Mouse (Mus musculus) hindbrain, embryonic 14.5 days (tissue): Measurements from ENCODE around the gene Fgfr3. TPM values are rescaled to one million over a fixed set of nuclear protein-coding genes. Genes with fewer than 3 reads are reported as not detected.
A peak's percentile ranks its signal among the peaks of the same experiment; 100 is the strongest.

ENCODE experiments used
- ATAC-seq: fragments of 200-750 bp; cut with Nextera tagmentation; 2 replicates; pipeline ENCODE4 v1.8.0; 2017; ENCODE audit warnings: moderate number of reproducible peaks, mild to moderate bottlenecking, moderate TSS enrichment, moderate library complexity; ENCODE audit not compliant: low FRiP score
- DNase-seq: peaks from one replicate; pipeline ENCODE4 v3.0.0-alpha.2; 2015; ENCODE audit warnings: low spot score
- H3K27ac ChIP-seq: fragments of 300-500 bp; sonication (generic); 2 replicates; pipeline ENCODE4 v1.5.1; 2014; ENCODE audit warnings: mild to moderate bottlenecking, moderate library complexity
- H3K27me3 ChIP-seq: fragments of 300-500 bp; sonication (generic); 2 replicates; pipeline ENCODE4 v1.6.1; 2014; ENCODE audit warnings: mild to moderate bottlenecking, low read length, mixed read lengths; ENCODE audit not compliant: control insufficient read depth, insufficient read depth
- H3K36me3 ChIP-seq: fragments of 300-500 bp; sonication (generic); replicated peaks from 2 replicates; pipeline ENCODE4 v1.6.1; 2014; ENCODE audit not compliant: control insufficient read depth, insufficient read depth
- H3K4me1 ChIP-seq: fragments of 300-500 bp; sonication (generic); replicated peaks from 2 replicates; pipeline ENCODE4 v1.6.1; 2014; ENCODE audit warnings: antibody characterized with exemption, low read length, mixed read lengths; ENCODE audit not compliant: control insufficient read depth, insufficient read depth
- H3K4me2 ChIP-seq: fragments of 300-500 bp; sonication (generic); replicated peaks from 2 replicates; pipeline ENCODE4 v1.6.1; 2014; ENCODE audit warnings: mild to moderate bottlenecking, moderate library complexity
- H3K4me3 ChIP-seq: fragments of 300-500 bp; sonication (generic); replicated peaks from 2 replicates; pipeline ENCODE4 v1.5.1; 2014; ENCODE audit warnings: mild to moderate bottlenecking, low read length
- H3K9ac ChIP-seq: fragments of 300-500 bp; sonication (generic); 2 replicates; pipeline ENCODE4 v1.6.1; 2014
- H3K9me3 ChIP-seq: fragments of 300-500 bp; sonication (generic); 2 replicates; pipeline ENCODE4 v1.6.1; 2016; ENCODE audit warnings: low read length; ENCODE audit not compliant: control insufficient read depth
- WGBS: fragments of 180-500 bp; shearing (Covaris S2); extraction: QIAGEN DNeasy Blood & Tissue Kit; methylation state at CpG from one replicate; pipeline ENCODE4 v1.1.7; 2014; 5-methylcytosine and 5-hydroxymethylcytosine counted together
- polyA plus RNA-seq: library from polyadenylated mRNA; unstranded; fragments of >200 nt; fragmentation: Nextera tagmentation; extraction: Ambion mirVana; gene quantifications from 2 replicates; pipeline ENCODE4 v1.2.1, GENCODE M21; 2014

The Fgfr3 gene
- polyA plus RNA-seq, 1 experiment from 2014 or later: 46.5 TPM

DNA sequence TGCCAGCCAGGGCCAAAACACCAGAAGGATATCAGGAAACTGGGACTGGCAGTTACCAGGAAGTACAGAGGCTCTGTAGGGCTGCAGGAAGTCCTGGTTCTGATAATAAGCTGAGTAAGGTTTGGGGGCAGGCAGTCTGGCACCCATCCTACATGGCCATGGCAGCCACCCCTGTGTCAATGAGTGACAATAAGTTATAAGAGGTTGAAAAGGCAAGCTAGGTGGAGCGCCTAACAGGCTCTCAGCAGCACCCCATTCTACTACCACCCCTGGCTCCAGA is 15.2 kb upstream of the Fgfr3 start:
- Histone ChIP-seq H3K27me3 (no peaks in the 10 kb centered on the region), H3K4me2 (no peak overlapping the region), H3K4me1 (0 out of 2 replicates have a peak, but pooled peaks cover 10% of the 10 kb centered on the region), H3K4me3 (no peak overlapping the region), H3K27ac (peak overlapping the region; percentile 74), H3K36me3 (no peaks in the 10 kb centered on the region), H3K9ac (no peak overlapping the region), H3K9me3 (no peaks in the 10 kb centered on the region)
- WGBS: 93% methylated on average over 1 of the region's 1 CpGs
- DNase-seq (no peak), ATAC-seq (no peak)

DNA sequence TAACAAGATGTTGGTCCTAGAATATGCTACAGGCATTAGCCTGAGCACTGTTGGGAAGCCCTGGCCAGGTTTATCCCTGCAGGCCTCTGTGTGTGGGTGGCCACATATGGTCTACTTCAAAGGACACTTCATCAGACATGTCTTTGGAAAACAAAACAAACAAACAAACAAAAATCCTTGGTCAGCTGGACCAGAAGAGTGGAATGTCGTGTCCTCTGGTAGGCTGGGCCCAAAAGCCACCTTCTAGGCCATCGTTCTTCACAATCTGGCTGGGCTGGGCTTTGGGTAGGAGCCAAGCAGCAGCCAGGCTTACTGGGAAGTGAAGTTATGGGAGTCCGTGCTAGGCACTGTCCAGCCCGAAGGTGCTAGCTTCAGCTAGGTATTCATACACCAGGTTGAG is 14.3 kb upstream of the Fgfr3 start:
- ATAC-seq (no peak), DNase-seq (no peak)
- 73% methylated on average over 4 of the region's 4 CpGs for WGBS
- H3K9ac ChIP-seq: no peak overlapping the region
- H3K4me3 ChIP-seq: no peak overlapping the region
- H3K4me2 ChIP-seq: no peak overlapping the region
- no peak overlapping the region for H3K27ac ChIP-seq
- H3K27me3 ChIP-seq: no peaks in the 10 kb centered on the region
- H3K9me3 ChIP-seq: no peaks in the 10 kb centered on the region
- 0 out of 2 replicates have a peak, but pooled peaks cover 10% of the 10 kb centered on the region for H3K4me1 ChIP-seq
- no peaks in the 10 kb centered on the region for H3K36me3 ChIP-seq

DNA sequence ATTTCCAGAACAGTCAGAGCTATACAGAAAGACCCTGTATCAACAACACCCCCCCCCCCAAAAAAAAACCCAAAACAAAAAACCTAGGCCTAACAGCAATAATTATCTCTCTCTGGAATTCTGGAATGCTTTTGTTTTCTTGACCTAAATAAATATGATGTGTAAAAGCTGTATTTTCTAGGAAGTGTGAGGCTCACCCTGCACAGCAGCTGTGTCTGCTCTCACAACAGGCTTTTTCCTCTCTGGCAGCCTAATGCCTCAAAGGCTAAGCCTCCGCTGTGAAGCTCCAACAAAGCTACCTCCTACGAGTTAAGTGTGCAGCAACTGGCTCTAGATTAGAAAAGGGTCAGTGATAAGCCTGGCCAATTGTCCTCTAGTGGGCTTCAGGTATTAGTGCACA is 12.4 kb upstream of the Fgfr3 start:
- Histone ChIP-seq H3K9ac (no peak overlapping the region), H3K4me2 (no peak overlapping the region), H3K36me3 (no peaks in the 10 kb centered on the region), H3K4me1 (0 out of 2 replicates have a peak, but pooled peaks cover 10% of the 10 kb centered on the region), H3K27me3 (no peaks in the 10 kb centered on the region), H3K27ac (no peak overlapping the region), H3K4me3 (no peak overlapping the region), H3K9me3 (no peaks in the 10 kb centered on the region)
- WGBS: 45% methylated on average over 2 of the region's 2 CpGs
- no peak for DNase-seq
- ATAC-seq: no peak

DNA sequence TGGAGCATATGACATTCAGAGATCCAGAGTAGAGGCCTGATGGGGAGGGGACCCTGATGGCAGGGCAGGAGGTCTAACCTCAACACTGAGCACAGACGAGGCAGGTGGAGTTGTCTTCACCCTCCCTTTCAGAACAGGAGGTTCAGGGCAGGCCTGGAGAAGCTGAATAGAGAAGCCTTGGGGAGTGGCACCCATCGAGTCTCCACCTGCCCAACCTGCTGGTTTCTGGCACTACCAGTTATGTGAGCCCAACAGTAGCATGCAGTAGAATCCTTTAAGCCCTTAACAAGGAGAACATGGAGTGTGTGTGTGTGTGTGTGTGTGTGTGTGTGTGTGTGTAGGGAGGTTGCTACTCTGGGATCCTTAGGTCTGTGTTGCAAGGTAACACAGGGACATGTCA is 8.9 kb upstream of the Fgfr3 start:
- H3K9me3 ChIP-seq: no peaks in the 10 kb centered on the region
- H3K4me3 ChIP-seq: no peak overlapping the region
- 73% methylated on average over 2 of the region's 2 CpGs for WGBS
- no peaks in the 10 kb centered on the region for H3K4me1 ChIP-seq
- ATAC-seq (no peak), DNase-seq (no peak)
- no peak overlapping the region for H3K9ac ChIP-seq
- H3K27ac ChIP-seq: no peak overlapping the region
- H3K27me3 ChIP-seq: no peaks in the 10 kb centered on the region
- no peak overlapping the region for H3K4me2 ChIP-seq
- H3K36me3 ChIP-seq: no peaks in the 10 kb centered on the region

DNA sequence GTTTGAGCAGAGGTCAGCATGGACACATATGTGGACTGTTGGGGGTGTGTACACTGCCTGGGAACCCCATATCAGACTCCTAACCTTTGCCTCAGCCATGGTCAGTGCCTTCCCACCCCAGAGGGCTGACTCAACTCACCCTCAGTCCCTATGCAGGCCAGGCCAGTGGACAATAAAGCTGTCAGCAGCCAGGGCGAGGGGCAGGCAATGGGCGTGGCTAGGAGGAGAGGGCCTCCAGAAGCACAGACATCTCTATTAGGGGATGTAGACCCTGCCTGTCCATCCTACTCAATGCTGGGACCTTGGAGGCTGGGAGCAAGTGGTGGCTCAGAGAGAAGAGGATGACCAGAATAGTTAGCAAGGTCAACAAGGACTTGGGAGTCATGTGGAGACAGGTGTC is 6.3 kb upstream of the Fgfr3 start:
- ATAC-seq (no peak), DNase-seq (no peak)
- 21% methylated on average over 2 of the region's 2 CpGs for WGBS
- no peaks in the 10 kb centered on the region for H3K36me3 ChIP-seq
- no peak overlapping the region for H3K9ac ChIP-seq
- H3K27me3 ChIP-seq: no peaks in the 10 kb centered on the region
- H3K4me2 ChIP-seq: no peak overlapping the region
- no peaks in the 10 kb centered on the region for H3K4me1 ChIP-seq
- no peak overlapping the region for H3K4me3 ChIP-seq
- no peak overlapping the region for H3K27ac ChIP-seq
- H3K9me3 ChIP-seq: no peaks in the 10 kb centered on the region

DNA sequence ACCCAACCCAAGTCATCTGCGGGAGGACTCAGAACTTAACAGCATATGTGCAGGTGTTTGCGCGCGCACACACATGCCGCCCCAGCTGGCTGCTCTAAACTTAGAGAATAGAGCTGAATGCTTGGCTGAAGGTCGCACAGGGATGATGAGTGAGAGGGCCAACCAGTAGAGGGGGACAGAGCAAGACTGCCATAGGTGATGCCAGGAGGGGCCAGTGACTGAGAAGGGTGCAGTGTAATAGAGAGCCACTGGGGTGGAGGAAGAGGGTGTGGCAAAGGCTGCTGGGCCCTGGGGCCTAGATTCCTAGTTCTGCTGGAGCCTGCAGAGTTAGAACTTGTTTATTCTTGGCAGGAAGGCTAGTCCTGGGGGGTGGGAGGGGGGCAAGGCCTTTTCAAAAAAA is 5.0 kb upstream of the Fgfr3 start:
- whole genome bisulfite sequencing: 79% methylated on average over 6 of the region's 6 CpGs
- Histone ChIP-seq H3K4me1 (peaks cover 4% of the 10 kb centered on the region; the same call in 1 of the 2 replicates), H3K36me3 (no peaks in the 10 kb centered on the region), H3K9ac (no peak overlapping the region), H3K27ac (no peak overlapping the region), H3K9me3 (no peaks in the 10 kb centered on the region), H3K27me3 (peaks cover 7% of the 10 kb centered on the region), H3K4me2 (no peak overlapping the region), H3K4me3 (no peak overlapping the region)
- ATAC-seq: no peak
- DNase-seq: no peak

DNA sequence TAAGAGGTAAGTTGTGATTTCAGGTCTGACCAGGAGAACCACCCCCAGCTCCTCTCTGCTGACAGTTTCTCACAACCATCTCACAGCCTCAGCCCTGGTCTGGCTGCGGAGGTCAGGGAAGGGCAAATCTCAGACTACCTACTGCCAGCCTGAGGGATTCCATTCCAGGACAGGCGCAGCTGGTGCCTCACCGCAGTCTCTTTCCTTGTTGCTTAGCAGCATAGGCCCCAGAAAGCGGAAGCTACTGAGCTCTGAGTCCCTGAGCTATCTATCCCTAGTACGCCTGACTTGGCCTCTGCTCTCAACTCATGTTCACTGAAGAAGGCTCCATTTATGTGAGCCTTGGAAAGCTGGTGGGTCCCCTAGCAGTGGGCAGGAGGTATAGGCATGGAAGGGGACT is 3.0 kb upstream of the Fgfr3 start:
- DNase-seq (peak; percentile 26), ATAC-seq (no peak)
- H3K4me2 ChIP-seq: no peak overlapping the region
- no peaks in the 10 kb centered on the region for H3K9me3 ChIP-seq
- peaks cover 16% of the 10 kb centered on the region for H3K27me3 ChIP-seq
- H3K4me3 ChIP-seq: no peak overlapping the region
- H3K9ac ChIP-seq: no peak overlapping the region
- H3K36me3 ChIP-seq: no peaks in the 10 kb centered on the region
- WGBS: 59% methylated on average over 5 of the region's 5 CpGs
- H3K4me1 ChIP-seq: peaks cover 18% of the 10 kb centered on the region
- H3K27ac ChIP-seq: no peak overlapping the region

DNA sequence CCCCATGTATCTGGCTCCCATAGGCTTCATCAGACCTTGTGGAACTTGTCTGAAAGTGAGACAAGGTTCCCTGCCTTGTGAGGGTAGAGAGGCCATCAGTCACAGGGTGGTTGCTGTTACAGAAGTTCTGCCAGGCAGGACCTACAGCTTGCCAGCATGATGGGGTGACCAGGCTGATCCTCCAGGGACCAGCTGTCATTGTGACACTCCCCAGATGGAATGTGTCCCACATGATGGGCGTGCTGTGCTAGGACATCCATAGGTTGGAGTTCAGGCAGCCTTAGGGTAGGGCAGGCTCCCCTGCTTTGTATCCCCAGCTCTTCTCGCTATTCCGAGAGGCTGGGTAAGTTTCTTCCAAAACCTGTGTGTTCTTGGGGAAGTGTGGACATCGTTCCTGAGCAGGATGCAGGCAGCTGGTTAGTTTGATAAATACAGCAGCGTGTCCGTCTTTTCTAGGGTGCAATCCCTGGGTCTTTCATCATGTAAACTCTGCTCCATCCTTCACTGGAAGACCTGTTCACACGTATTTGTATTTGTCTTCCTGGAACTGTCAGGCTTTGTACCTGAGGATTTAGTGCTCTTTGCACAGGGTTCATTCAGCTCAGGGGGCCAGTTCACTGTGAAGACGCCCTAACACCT is 503 bp upstream of the Fgfr3 start:
- peak overlapping the region; percentile 79; the same call in 1 of the 2 replicates for H3K27ac ChIP-seq
- ATAC-seq (no peak), DNase-seq (peak; percentile 24)
- 3% methylated on average over 8 of the region's 8 CpGs for WGBS
- H3K27me3 ChIP-seq: peaks cover 22% of the 10 kb centered on the region
- peak overlapping the region; percentile 98 for H3K4me2 ChIP-seq
- peak overlapping the region; percentile 63 for H3K4me3 ChIP-seq
- peak overlapping the region; percentile 79 for H3K9ac ChIP-seq
- H3K9me3 ChIP-seq: no peaks in the 10 kb centered on the region
- peaks cover 18% of the 10 kb centered on the region for H3K4me1 ChIP-seq
- no peaks in the 10 kb centered on the region for H3K36me3 ChIP-seq

DNA sequence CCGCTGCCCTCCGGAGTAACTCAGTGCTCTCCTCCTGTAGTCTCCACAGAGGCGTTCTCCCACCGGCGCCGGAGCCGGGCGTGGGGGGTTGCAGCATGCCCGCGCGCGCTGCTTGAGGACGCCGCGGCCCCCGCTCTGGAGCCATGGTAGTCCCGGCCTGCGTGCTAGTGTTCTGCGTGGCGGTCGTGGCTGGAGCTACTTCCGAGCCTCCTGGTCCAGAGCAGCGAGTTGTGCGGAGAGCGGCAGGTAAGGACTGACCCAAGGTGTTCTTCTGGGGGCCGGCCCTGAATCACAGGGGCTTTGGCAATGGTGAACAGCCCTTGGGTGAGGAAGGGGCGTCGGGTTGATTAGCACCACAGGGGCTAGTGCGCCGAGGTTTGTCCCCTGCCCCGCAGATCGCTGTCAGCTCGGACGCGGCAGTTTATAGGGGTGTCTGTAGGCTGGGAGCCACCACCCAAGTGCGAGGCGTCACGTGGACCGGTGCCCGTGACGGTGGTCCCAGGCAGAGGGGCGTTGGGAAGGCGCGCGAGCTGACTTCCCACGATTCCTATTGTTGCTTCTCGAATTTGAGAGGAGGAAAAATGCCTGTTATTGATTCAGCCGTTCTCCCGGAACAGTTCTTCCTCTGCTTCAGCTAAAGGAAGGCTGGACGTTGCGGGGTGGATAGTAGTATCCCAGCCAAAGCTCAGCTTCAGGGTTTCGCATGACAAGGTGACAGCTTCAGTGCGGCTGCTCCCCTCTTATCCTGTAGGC is 968 bp downstream of the Fgfr3 start:
- Histone ChIP-seq H3K9me3 (no peaks in the 10 kb centered on the region), H3K4me3 (peak overlapping the region; percentile 63), H3K4me1 (peaks cover 18% of the 10 kb centered on the region), H3K4me2 (peak overlapping the region; percentile 98), H3K9ac (peak overlapping the region; percentile 79), H3K27me3 (peaks cover 22% of the 10 kb centered on the region), H3K36me3 (no peaks in the 10 kb centered on the region), H3K27ac (peak overlapping the region; percentile 79)
- WGBS: under 1% methylated on average over 51 of the region's 53 CpGs
- DNase-seq: peak; percentile 30
- no peak for ATAC-seq
